Mouse (Mus musculus) megakaryocyte, embryonic 14.5 days (primary cell): Measurements from ENCODE around the gene Zdhhc5.

Experiments used
- FLI1 ChIP-seq: IDR thresholded peaks from 2 replicates; pipeline ENCODE4 v1.6.1; 2012; ENCODE audit warnings: low read length, inconsistent platforms, mixed read lengths
- GATA1 ChIP-seq: IDR thresholded peaks from 3 replicates; pipeline ENCODE4 v1.6.1; 2012; ENCODE audit warnings: mixed read lengths, low read length, inconsistent platforms, borderline replicate concordance

- TF ChIP-seq GATA1 (no peak), FLI1 (no peak)
Measured at GRCm38 (mm10) chr2:84695007-84695695, 19.8 kb downstream of the Zdhhc5 start.
